Mouse (Mus musculus) hindbrain, postnatal 0 days (tissue): ENCODE data around the gene Psg20. TPM values are rescaled to one million over a fixed set of nuclear protein-coding genes. Genes with fewer than 3 reads are reported as not detected.
"Not testable (repeated sequence)": the region's sequence is repeated elsewhere in the genome, so short reads cannot be mapped to it uniquely, and the experiment has no call there.

ENCODE experiments used
- ATAC-seq: fragments of 200-750 bp; cut with Nextera tagmentation; 2 replicates; pipeline ENCODE4 v1.8.0; 2017; ENCODE audit warnings: mild to moderate bottlenecking, moderate TSS enrichment, moderate library complexity
- DNase-seq: peaks from one replicate; pipeline ENCODE4 v3.0.0-alpha.2; 2015; ENCODE audit warnings: low spot score
- H3K27ac ChIP-seq: fragments of 300-500 bp; sonication (generic); 2 replicates; pipeline ENCODE4 v1.5.1; 2014; ENCODE audit warnings: mild to moderate bottlenecking
- H3K27me3 ChIP-seq: fragments of 300-500 bp; sonication (generic); 2 replicates; pipeline ENCODE4 v1.6.1; 2014; ENCODE audit warnings: low read length, mixed read lengths; ENCODE audit not compliant: insufficient read depth
- H3K36me3 ChIP-seq: fragments of 300-500 bp; sonication (generic); 2 replicates; pipeline ENCODE4 v1.6.1; 2014; ENCODE audit warnings: low read length, mixed read lengths; ENCODE audit not compliant: insufficient read depth
- H3K4me1 ChIP-seq: fragments of 300-500 bp; sonication (generic); 2 replicates; pipeline ENCODE4 v1.6.1; 2014; ENCODE audit warnings: antibody characterized with exemption, low read length, mixed read lengths; ENCODE audit not compliant: insufficient read depth
- H3K4me2 ChIP-seq: fragments of 300-500 bp; sonication (generic); 2 replicates; pipeline ENCODE4 v1.6.1; 2014; ENCODE audit warnings: low read depth, mild to moderate bottlenecking, low read length, moderate library complexity, mixed read lengths
- H3K4me3 ChIP-seq: fragments of 300-500 bp; sonication (generic); 2 replicates; pipeline ENCODE4 v1.5.1; 2014; ENCODE audit warnings: low read length
- H3K9ac ChIP-seq: fragments of 300-500 bp; sonication (generic); replicated peaks from 2 replicates; pipeline ENCODE4 v1.6.1; 2014; ENCODE audit warnings: mild to moderate bottlenecking, low read length, moderate library complexity, mixed read lengths
- H3K9me3 ChIP-seq: fragments of 300-500 bp; sonication (generic); 2 replicates; pipeline ENCODE4 v1.6.1; 2016; ENCODE audit warnings: low read length, mixed read lengths
- CTCF ChIP-seq: IDR thresholded peaks from 2 replicates; pipeline ENCODE4 v1.5.1; 2016; ENCODE audit warnings: antibody characterized with exemption, control low read depth, low read depth
- WGBS: fragments of 180-500 bp; shearing (Covaris S2); extraction: QIAGEN DNeasy Blood & Tissue Kit; methylation state at CpG from one replicate; pipeline ENCODE4 v1.1.7; 2014; 5-methylcytosine and 5-hydroxymethylcytosine counted together
- polyA plus RNA-seq: library from polyadenylated mRNA; unstranded; fragments of >200 nt; fragmentation: Nextera tagmentation; extraction: Ambion mirVana; gene quantifications from 2 replicates; pipeline ENCODE4 v1.2.1, GENCODE M21; 2015
- total RNA-seq: library from RNA; depleted of rRNA; stranded (reverse); fragments of >200 nt; gene quantifications from 2 replicates; pipeline ENCODE4 v1.2.3, GENCODE M21; 2014; rRNA removed

Gene Psg20
- not detected in 2 replicates for total RNA-seq
- polyA plus RNA-seq, result not detected in 2 replicates

- no peaks in the 10 kb centered on the region for H3K9me3 ChIP-seq
- H3K9ac ChIP-seq, result no peak within 1 kb of the TSS
- ATAC-seq (no peak), DNase-seq (no peak)
- no peak within 1 kb of the TSS for H3K4me3 ChIP-seq
- no peak within 1 kb of the TSS for H3K27ac ChIP-seq
- H3K27me3 ChIP-seq, result no peaks in the 10 kb centered on the region
- H3K4me2 ChIP-seq, result no peak within 1 kb of the TSS
- no peaks in the 10 kb centered on the region for H3K4me1 ChIP-seq
- no peaks in the 10 kb centered on the region for H3K36me3 ChIP-seq
- 60% methylated on average over 2 of the region's 2 CpGs for WGBS
- TF ChIP-seq CTCF, result no peak
Observed at GRCm38 (mm10) chr7:18686085-18686484, at the start of gene Psg20. Gene Psg20, minus strand, starts transcription at chr7:18686185.

- H3K4me3 ChIP-seq, result no peak overlapping the region
- no peak for TF ChIP-seq CTCF
- H3K4me1 ChIP-seq, result no peaks in the 10 kb centered on the region
- DNase-seq (no peak), ATAC-seq (no peak)
- no peak overlapping the region for H3K4me2 ChIP-seq
- no peaks in the 10 kb centered on the region for H3K27me3 ChIP-seq
- H3K9ac ChIP-seq, result no peak overlapping the region
- WGBS, result 87% methylated on average over 1 of the region's 1 CpGs
- no peak overlapping the region for H3K27ac ChIP-seq
- no peaks in the 10 kb centered on the region for H3K36me3 ChIP-seq
- no peaks in the 10 kb centered on the region for H3K9me3 ChIP-seq
Observed at GRCm38 (mm10) chr7:18734451-18734850, 48.5 kb upstream of the Psg20 start.

GRCm38 (mm10) chr7:18733111-18733510 is 47.1 kb upstream of the Psg20 start:
- no peak for ATAC-seq
- Histone ChIP-seq H3K27ac (no peak overlapping the region), H3K9me3 (no peaks in the 10 kb centered on the region), H3K9ac (no peak overlapping the region), H3K4me2 (no peak overlapping the region), H3K4me3 (no peak overlapping the region), H3K27me3 (no peaks in the 10 kb centered on the region), H3K36me3 (no peaks in the 10 kb centered on the region), H3K4me1 (no peaks in the 10 kb centered on the region)
- no peak for TF ChIP-seq CTCF
- DNase-seq, result no peak

GRCm38 (mm10) chr7:18728391-18728790 is 42.4 kb upstream of the Psg20 start:
- no peaks in the 10 kb centered on the region for H3K27me3 ChIP-seq
- H3K9me3 ChIP-seq, result no peaks in the 10 kb centered on the region
- H3K36me3 ChIP-seq, result no peaks in the 10 kb centered on the region
- no peak overlapping the region for H3K4me2 ChIP-seq
- no peak for TF ChIP-seq CTCF
- 80% methylated on average over 1 of the region's 1 CpGs for WGBS
- DNase-seq (no peak), ATAC-seq (no peak)
- no peak overlapping the region for H3K9ac ChIP-seq
- H3K27ac ChIP-seq, result no peak overlapping the region
- H3K4me3 ChIP-seq, result no peak overlapping the region
- no peaks in the 10 kb centered on the region for H3K4me1 ChIP-seq

- not testable (repeated sequence) for ATAC-seq, H3K27ac ChIP-seq, H3K36me3 ChIP-seq, H3K9me3 ChIP-seq, H3K4me1 ChIP-seq, H3K4me3 ChIP-seq, H3K9ac ChIP-seq, H3K4me2 ChIP-seq, H3K27me3 ChIP-seq, DNase-seq
Observed at GRCm38 (mm10) chr7:18725931-18726330, 39.9 kb upstream of the Psg20 start.

- no peaks in the 10 kb centered on the region for H3K4me1 ChIP-seq
- no peak overlapping the region for H3K27ac ChIP-seq
- no peak for DNase-seq
- 83% methylated on average over 6 of the region's 6 CpGs for WGBS
- no peak overlapping the region for H3K9ac ChIP-seq
- H3K4me2 ChIP-seq, result no peak overlapping the region
- H3K4me3 ChIP-seq, result no peak overlapping the region
- no peaks in the 10 kb centered on the region for H3K27me3 ChIP-seq
- no peak for TF ChIP-seq CTCF
- no peaks in the 10 kb centered on the region for H3K9me3 ChIP-seq
- no peaks in the 10 kb centered on the region for H3K36me3 ChIP-seq
- ATAC-seq, result no peak
Observed at GRCm38 (mm10) chr7:18724001-18724400, 38.0 kb upstream of the Psg20 start.

GRCm38 (mm10) chr7:18717790-18718189 is 31.8 kb upstream of the Psg20 start, which contains the start of gene Psg22:
Gene Psg22, plus strand, starts transcription at chr7:18718090.
- no peaks in the 10 kb centered on the region for H3K27me3 ChIP-seq
- DNase-seq (no peak), ATAC-seq (no peak)
- no peaks in the 10 kb centered on the region for H3K4me1 ChIP-seq
- H3K9ac ChIP-seq, result no peak within 1 kb of the TSS
- no peak within 1 kb of the TSS for H3K4me2 ChIP-seq
- no peak within 1 kb of the TSS for H3K4me3 ChIP-seq
- no peaks in the 10 kb centered on the region for H3K9me3 ChIP-seq
- TF ChIP-seq CTCF, result no peak
- WGBS, result 42% methylated on average over 2 of the region's 2 CpGs
- no peak within 1 kb of the TSS for H3K27ac ChIP-seq
- H3K36me3 ChIP-seq, result no peaks in the 10 kb centered on the region

GRCm38 (mm10) chr7:18715546-18715945 is 29.6 kb upstream of the Psg20 start:
- Histone ChIP-seq H3K4me1 (no peaks in the 10 kb centered on the region), H3K27me3 (no peaks in the 10 kb centered on the region), H3K9ac (no peak overlapping the region), H3K9me3 (no peaks in the 10 kb centered on the region), H3K36me3 (no peaks in the 10 kb centered on the region), H3K4me3 (no peak overlapping the region), H3K4me2 (no peak overlapping the region), H3K27ac (no peak overlapping the region)
- 73% methylated on average over 4 of the region's 4 CpGs for WGBS
- ATAC-seq, result no peak
- DNase-seq, result no peak
- no peak for TF ChIP-seq CTCF
